Mouse (Mus musculus) olfactory bulb, adult 2 months (tissue): ENCODE data around the gene Ncam2.

Source experiments
- CTCF ChIP-seq: fragments of 200-500 bp; IDR thresholded peaks from 2 replicates; pipeline ENCODE4 v1.5.1; 2012; ENCODE audit warnings: low read depth, mild to moderate bottlenecking, low read length, moderate library complexity; ENCODE audit not compliant: insufficient read depth
- POLR2A ChIP-seq: fragments of 200-500 bp; IDR thresholded peaks from 2 replicates; pipeline ENCODE4 v1.6.1; 2012; ENCODE audit warnings: mild to moderate bottlenecking, low read depth, low read length, moderate library complexity; ENCODE audit not compliant: insufficient read depth

DNA sequence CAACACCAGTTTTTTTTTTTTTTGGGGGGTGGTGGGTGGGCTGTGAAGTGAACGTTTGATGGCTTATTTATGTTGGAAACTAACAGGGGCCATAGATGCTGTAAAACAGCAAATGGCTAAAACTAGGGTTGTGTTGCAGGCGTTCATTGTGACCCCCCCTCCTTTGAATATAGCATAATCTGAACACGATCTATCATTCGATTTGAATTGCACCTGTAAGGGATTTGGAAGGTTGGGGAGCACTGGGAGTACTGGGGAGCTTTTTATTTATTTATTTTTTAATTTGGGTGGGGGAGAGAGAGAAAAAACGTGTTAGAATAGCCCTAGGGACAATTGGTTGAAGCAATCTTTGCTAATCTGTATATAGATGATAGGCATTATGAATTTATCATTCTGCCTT is 974 bp downstream of the Ncam2 start:
- no peak for TF ChIP-seq CTCF
- TF ChIP-seq POLR2A, result no peak
